Mouse (Mus musculus) retina, postnatal 7 days (tissue): ENCODE measurements around the gene Ccdc158.
A peak's percentile ranks its signal among the peaks of the same experiment; 100 is the strongest.

Source experiments
- DNase-seq: peaks from one replicate; pipeline ENCODE4 v3.0.0-alpha.2; 2012; ENCODE audit warnings: low read depth, low spot score

Ccdc158 gene

GRCm38 (mm10) chr5:92674859-92675573, at the start of gene Ccdc158:
Gene Ccdc158 (minus strand): TSS chr5:92675271.
- peak; percentile 56 for DNase-seq

- no peak for DNase-seq
Measured at GRCm38 (mm10) chr5:92721610-92722009, 46.5 kb upstream of the Ccdc158 start.

GRCm38 (mm10) chr5:92718856-92719255, 43.8 kb upstream of the Ccdc158 start:
- no peak for DNase-seq

- no peak for DNase-seq
Measured at GRCm38 (mm10) chr5:92717666-92718360, 42.7 kb upstream of the Ccdc158 start.

GRCm38 (mm10) chr5:92715890-92716289, 40.8 kb upstream of the Ccdc158 start:
- no peak for DNase-seq

- no peak for DNase-seq
Measured at GRCm38 (mm10) chr5:92715319-92715718, 40.2 kb upstream of the Ccdc158 start.

- no peak for DNase-seq
Measured at GRCm38 (mm10) chr5:92714886-92715285, 39.8 kb upstream of the Ccdc158 start.

GRCm38 (mm10) chr5:92712621-92713395, 37.7 kb upstream of the Ccdc158 start:
- no peak for DNase-seq

- DNase-seq = no peak
Measured at GRCm38 (mm10) chr5:92711666-92712290, 36.7 kb upstream of the Ccdc158 start.

- DNase-seq = no peak
Measured at GRCm38 (mm10) chr5:92710779-92711178, 35.7 kb upstream of the Ccdc158 start.

GRCm38 (mm10) chr5:92707921-92708491, 32.9 kb upstream of the Ccdc158 start:
- DNase-seq = no peak

- no peak for DNase-seq
Measured at GRCm38 (mm10) chr5:92703671-92704070, 28.6 kb upstream of the Ccdc158 start.

- DNase-seq = no peak
Measured at GRCm38 (mm10) chr5:92701750-92702149, 26.7 kb upstream of the Ccdc158 start.

GRCm38 (mm10) chr5:92698837-92699529, 23.9 kb upstream of the Ccdc158 start:
- no peak for DNase-seq

GRCm38 (mm10) chr5:92698131-92698836, 23.2 kb upstream of the Ccdc158 start:
- DNase-seq = no peak

GRCm38 (mm10) chr5:92694316-92694995, 19.4 kb upstream of the Ccdc158 start:
- no peak for DNase-seq

- no peak for DNase-seq
Measured at GRCm38 (mm10) chr5:92693744-92694143, 18.7 kb upstream of the Ccdc158 start.

- no peak for DNase-seq
Measured at GRCm38 (mm10) chr5:92692206-92693007, 17.3 kb upstream of the Ccdc158 start.

GRCm38 (mm10) chr5:92688569-92688968, 13.5 kb upstream of the Ccdc158 start:
- DNase-seq = no peak
